Mouse (Mus musculus) hindbrain, postnatal 0 days (tissue): Measurements from ENCODE around the gene Dusp28. TPM values are rescaled to one million over a fixed set of nuclear protein-coding genes. Genes with fewer than 3 reads are reported as not detected.

Experiments used
- ATAC-seq: fragments of 200-750 bp; cut with Nextera tagmentation; 2 replicates; pipeline ENCODE4 v1.8.0; 2017; ENCODE audit warnings: mild to moderate bottlenecking, moderate TSS enrichment, moderate library complexity
- DNase-seq: peaks from one replicate; pipeline ENCODE4 v3.0.0-alpha.2; 2015; ENCODE audit warnings: low spot score
- H3K27ac ChIP-seq: fragments of 300-500 bp; sonication (generic); 2 replicates; pipeline ENCODE4 v1.5.1; 2014; ENCODE audit warnings: mild to moderate bottlenecking
- H3K27me3 ChIP-seq: fragments of 300-500 bp; sonication (generic); 2 replicates; pipeline ENCODE4 v1.6.1; 2014; ENCODE audit warnings: low read length, mixed read lengths; ENCODE audit not compliant: insufficient read depth
- H3K36me3 ChIP-seq: fragments of 300-500 bp; sonication (generic); 2 replicates; pipeline ENCODE4 v1.6.1; 2014; ENCODE audit warnings: low read length, mixed read lengths; ENCODE audit not compliant: insufficient read depth
- H3K4me1 ChIP-seq: fragments of 300-500 bp; sonication (generic); 2 replicates; pipeline ENCODE4 v1.6.1; 2014; ENCODE audit warnings: antibody characterized with exemption, low read length, mixed read lengths; ENCODE audit not compliant: insufficient read depth
- H3K4me2 ChIP-seq: fragments of 300-500 bp; sonication (generic); 2 replicates; pipeline ENCODE4 v1.6.1; 2014; ENCODE audit warnings: low read depth, mild to moderate bottlenecking, low read length, moderate library complexity, mixed read lengths
- H3K4me3 ChIP-seq: fragments of 300-500 bp; sonication (generic); 2 replicates; pipeline ENCODE4 v1.5.1; 2014; ENCODE audit warnings: low read length
- H3K9ac ChIP-seq: fragments of 300-500 bp; sonication (generic); replicated peaks from 2 replicates; pipeline ENCODE4 v1.6.1; 2014; ENCODE audit warnings: mild to moderate bottlenecking, low read length, moderate library complexity, mixed read lengths
- H3K9me3 ChIP-seq: fragments of 300-500 bp; sonication (generic); 2 replicates; pipeline ENCODE4 v1.6.1; 2016; ENCODE audit warnings: low read length, mixed read lengths
- CTCF ChIP-seq: IDR thresholded peaks from 2 replicates; pipeline ENCODE4 v1.5.1; 2016; ENCODE audit warnings: antibody characterized with exemption, control low read depth, low read depth
- WGBS: fragments of 180-500 bp; shearing (Covaris S2); extraction: QIAGEN DNeasy Blood & Tissue Kit; methylation state at CpG from one replicate; pipeline ENCODE4 v1.1.7; 2014; 5-methylcytosine and 5-hydroxymethylcytosine counted together
- polyA plus RNA-seq: library from polyadenylated mRNA; unstranded; fragments of >200 nt; fragmentation: Nextera tagmentation; extraction: Ambion mirVana; gene quantifications from 2 replicates; pipeline ENCODE4 v1.2.1, GENCODE M21; 2015
- total RNA-seq: library from RNA; depleted of rRNA; stranded (reverse); fragments of >200 nt; gene quantifications from 2 replicates; pipeline ENCODE4 v1.2.3, GENCODE M21; 2014

Dusp28 gene
- total and polyA plus RNA-seq, 2 experiments from 2014 or later = 21.9 to 25.2 TPM

DNA sequence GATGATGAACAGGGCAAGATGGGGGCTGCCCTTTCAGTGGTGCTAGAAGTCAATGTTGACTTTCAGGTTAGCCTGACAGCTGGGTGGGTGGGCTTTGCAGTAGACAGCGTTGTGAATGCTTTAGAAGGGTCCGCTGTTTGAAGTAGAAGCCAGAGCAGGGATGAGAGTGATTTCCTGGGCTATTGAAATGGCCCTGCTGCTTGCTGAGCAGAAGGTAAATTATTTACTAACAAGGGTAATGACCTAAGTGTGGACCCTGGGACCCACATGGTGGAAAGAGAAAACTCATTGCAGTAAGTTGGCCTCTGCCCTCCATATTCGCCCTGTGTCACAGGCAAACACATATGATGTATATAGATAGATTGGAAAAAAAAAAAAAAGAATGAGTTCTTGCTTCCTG lies 29.7 kb downstream of the Dusp28 start:
- 69% methylated on average over 3 of the region's 3 CpGs for WGBS
- Histone ChIP-seq H3K9me3 (no peaks in the 10 kb centered on the region), H3K9ac (0 out of 2 replicates have a peak overlapping the region, but pooled peaks have one; percentile 78), H3K4me3 (0 out of 2 replicates have a peak overlapping the region, but pooled peaks have one; percentile 79), H3K4me2 (peak overlapping the region; percentile 83), H3K4me1 (peaks cover 15% of the 10 kb centered on the region; the same call in 1 of the 2 replicates), H3K36me3 (peaks cover 24% of the 10 kb centered on the region), H3K27ac (no peak overlapping the region), H3K27me3 (no peaks in the 10 kb centered on the region)
- ATAC-seq (no peak), DNase-seq (no peak)
- TF ChIP-seq CTCF = no peak

DNA sequence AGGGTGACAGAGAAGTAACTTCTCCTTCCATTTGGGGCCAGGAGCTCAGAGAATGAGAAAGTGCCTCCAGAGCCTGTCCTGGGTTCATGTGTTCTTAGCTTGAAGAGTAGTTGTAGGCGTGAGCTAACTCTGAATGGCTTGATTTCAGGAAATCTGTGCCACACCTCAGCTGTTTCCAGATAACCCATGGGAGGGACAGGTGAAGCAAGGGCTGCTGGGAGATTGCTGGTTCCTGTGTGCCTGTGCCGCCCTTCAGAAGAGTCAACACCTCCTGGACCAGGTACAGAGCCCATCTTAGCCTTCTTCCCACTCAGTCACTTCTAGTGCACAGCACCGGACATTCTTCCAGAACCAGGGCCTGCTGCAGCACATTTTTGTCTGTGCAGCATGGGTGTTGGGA lies 31.0 kb downstream of the Dusp28 start:
- H3K27ac ChIP-seq = no peak overlapping the region
- H3K9me3 ChIP-seq = no peaks in the 10 kb centered on the region
- no peak overlapping the region for H3K9ac ChIP-seq
- H3K4me2 ChIP-seq = no peak overlapping the region
- peaks cover 29% of the 10 kb centered on the region for H3K36me3 ChIP-seq
- TF ChIP-seq CTCF = no peak
- peaks cover 15% of the 10 kb centered on the region; the same call in 1 of the 2 replicates for H3K4me1 ChIP-seq
- no peak overlapping the region for H3K4me3 ChIP-seq
- no peak for ATAC-seq
- no peak for DNase-seq
- no peaks in the 10 kb centered on the region for H3K27me3 ChIP-seq
- 96% methylated on average over 3 of the region's 3 CpGs for WGBS

DNA sequence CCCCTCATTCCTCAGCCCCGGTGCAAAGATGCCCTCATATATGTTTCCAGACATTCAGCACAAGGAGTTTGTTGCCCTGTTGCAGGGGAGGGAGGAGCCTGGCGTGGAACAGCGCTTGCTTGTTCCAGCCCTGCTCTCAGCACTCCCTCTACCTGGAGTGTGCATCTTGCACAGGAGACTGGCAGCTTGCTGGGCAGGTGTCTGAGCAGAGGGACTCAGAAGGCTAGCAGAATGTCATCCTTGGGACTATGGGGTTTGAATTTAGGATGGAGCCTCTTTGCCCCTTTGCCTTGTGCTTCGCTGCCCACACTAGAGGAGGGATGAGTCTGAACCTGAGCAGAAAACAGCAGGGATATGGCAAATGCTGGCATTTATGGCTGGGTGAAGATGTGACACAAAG lies 33.0 kb downstream of the Dusp28 start:
- H3K27ac ChIP-seq = no peak overlapping the region
- no peak overlapping the region for H3K4me2 ChIP-seq
- peaks cover 10% of the 10 kb centered on the region; the same call in 1 of the 2 replicates for H3K4me1 ChIP-seq
- peaks cover 48% of the 10 kb centered on the region for H3K36me3 ChIP-seq
- 96% methylated on average over 4 of the region's 4 CpGs for WGBS
- TF ChIP-seq CTCF = no peak
- H3K4me3 ChIP-seq = no peak overlapping the region
- H3K27me3 ChIP-seq = no peaks in the 10 kb centered on the region
- ATAC-seq (no peak), DNase-seq (no peak)
- H3K9me3 ChIP-seq = no peaks in the 10 kb centered on the region
- no peak overlapping the region for H3K9ac ChIP-seq

DNA sequence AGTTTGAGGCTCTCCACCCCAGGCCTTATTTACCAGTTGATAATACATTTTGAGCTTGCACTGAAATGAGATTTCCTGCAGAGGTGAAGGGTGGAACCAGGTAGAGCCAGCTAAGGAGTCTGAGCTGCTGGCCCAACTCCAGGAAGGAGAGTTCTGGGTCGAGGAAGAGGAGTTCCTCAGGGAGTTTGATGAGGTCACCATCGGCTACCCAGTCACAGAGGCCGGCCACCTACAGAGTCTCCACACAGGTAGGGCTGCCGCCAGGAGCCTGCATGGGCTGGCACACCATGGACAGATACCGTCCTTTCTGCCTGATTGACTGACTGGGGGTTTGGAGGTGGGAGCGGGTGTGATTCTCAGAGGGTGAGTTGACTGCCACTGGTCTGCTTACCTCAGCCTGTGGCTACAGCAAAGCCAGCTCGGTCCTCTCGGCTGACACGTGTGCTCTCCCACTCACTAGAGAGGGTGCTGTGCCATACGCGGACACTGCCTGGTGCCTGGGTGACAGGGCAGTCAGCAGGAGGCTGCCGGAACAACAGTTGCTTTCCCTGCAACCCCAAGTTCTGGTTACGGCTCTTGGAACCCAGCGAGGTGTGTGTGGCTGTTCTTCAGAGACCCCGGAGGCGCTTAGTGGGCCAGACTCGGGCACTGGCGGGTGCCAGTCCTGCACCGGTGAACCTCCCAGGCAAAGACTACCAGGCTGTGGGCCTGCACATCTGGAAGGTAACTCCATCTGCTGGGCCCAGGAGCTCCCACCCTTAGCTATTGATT lies 36.6 kb downstream of the Dusp28 start:
- ATAC-seq (no peak), DNase-seq (no peak)
- WGBS = 92% methylated on average over 19 of the region's 19 CpGs

DNA sequence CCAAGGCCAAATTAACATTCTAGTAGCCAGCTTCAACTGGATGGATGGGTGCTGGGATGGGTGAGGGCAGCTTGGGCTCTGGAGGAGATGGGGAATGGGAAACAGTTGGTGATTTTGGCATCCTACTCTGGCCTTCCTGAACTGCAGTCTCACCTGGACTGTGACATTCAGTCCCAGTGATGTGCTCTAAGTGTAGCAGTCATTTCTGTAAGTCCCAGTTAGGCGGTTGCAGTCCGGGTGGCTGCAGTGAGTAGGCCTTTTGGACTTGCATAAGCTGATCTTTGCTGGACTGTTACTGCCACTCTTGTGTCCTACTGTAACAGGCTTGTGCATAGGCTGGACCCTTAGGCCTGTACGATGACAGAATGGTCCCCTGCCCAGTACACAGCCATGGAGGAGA lies 41.2 kb downstream of the Dusp28 start:
- Histone ChIP-seq H3K27me3 (no peaks in the 10 kb centered on the region), H3K36me3 (peaks cover 54% of the 10 kb centered on the region), H3K9ac (no peak overlapping the region), H3K4me2 (no peak overlapping the region), H3K27ac (no peak overlapping the region), H3K4me1 (no peaks in the 10 kb centered on the region), H3K9me3 (no peaks in the 10 kb centered on the region), H3K4me3 (no peak overlapping the region)
- no peak for TF ChIP-seq CTCF
- 98% methylated on average over 3 of the region's 3 CpGs for WGBS
- ATAC-seq (no peak), DNase-seq (no peak)

More for the DNA sequence above, 36.6 kb downstream of the Dusp28 start:
- Histone ChIP-seq H3K9me3 (no peaks in the 10 kb centered on the region), H3K27me3 (no peaks in the 10 kb centered on the region), H3K9ac (no peak overlapping the region), H3K4me3 (no peak overlapping the region), H3K4me2 (no peak overlapping the region), H3K4me1 (no peaks in the 10 kb centered on the region), H3K36me3 (peaks cover 76% of the 10 kb centered on the region), H3K27ac (no peak overlapping the region)
- TF ChIP-seq CTCF = no peak

DNA sequence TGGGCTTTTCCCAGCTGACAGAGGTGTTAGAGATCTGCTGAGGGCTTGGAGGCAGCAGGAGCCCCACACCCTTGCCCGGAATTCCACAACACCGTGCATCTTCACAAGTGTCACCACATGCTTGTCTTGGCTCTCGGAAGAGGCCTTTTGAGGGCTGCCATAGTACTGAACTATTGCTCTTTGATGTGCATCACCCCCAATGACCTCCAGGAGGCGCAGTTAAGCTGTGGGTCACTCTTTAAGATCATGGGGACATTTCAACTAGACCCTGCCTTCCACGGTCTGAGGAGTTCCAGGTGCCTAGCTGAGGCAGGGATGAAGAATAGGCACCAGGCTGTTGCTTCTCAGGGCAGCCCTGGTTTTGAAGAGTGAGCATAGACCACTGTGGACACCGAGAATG lies 42.6 kb downstream of the Dusp28 start:
- H3K4me2 ChIP-seq = no peak overlapping the region
- peak; percentile 27 for DNase-seq
- peak; percentile 22; the same call in 1 of the 2 replicates for ATAC-seq
- H3K36me3 ChIP-seq = peaks cover 40% of the 10 kb centered on the region
- H3K27ac ChIP-seq = no peak overlapping the region
- 67% methylated on average over 6 of the region's 6 CpGs for WGBS
- no peaks in the 10 kb centered on the region for H3K27me3 ChIP-seq
- peak; percentile 61 for TF ChIP-seq CTCF
- H3K4me3 ChIP-seq = no peak overlapping the region
- no peak overlapping the region for H3K9ac ChIP-seq
- no peaks in the 10 kb centered on the region for H3K4me1 ChIP-seq
- H3K9me3 ChIP-seq = no peaks in the 10 kb centered on the region

DNA sequence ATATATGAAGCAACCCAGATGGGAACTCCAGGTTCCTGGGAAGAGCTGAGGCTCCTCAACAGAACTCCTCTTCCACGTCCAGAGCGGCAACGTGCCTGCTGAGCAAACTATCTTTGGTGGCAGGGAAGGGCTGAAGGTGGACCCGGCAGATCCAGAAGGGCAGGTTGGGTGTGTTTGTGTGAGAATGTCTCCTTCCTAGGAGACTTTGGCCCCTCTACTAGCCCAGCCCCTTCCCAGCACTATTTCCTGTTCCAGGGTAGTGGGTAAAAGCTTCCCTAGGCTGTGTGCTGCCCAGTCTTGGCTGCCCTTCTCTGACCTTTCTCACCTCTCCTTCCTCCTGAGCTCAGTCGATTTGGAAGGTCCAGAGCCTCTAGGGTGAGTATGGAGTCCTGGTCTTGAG lies 43.8 kb downstream of the Dusp28 start, which contains the start of gene Gpr35:
TSS of gene Gpr35 (plus strand) at position 259 of the 400 bp plus-strand sequence.
- no peak for TF ChIP-seq CTCF
- H3K27ac ChIP-seq = no peak within 1 kb of the TSS
- no peak within 1 kb of the TSS for H3K9ac ChIP-seq
- 87% methylated on average over 5 of the region's 5 CpGs for WGBS
- no peaks in the 10 kb centered on the region for H3K27me3 ChIP-seq
- no peak within 1 kb of the TSS for H3K4me2 ChIP-seq
- no peak for ATAC-seq
- H3K4me1 ChIP-seq = no peaks in the 10 kb centered on the region
- no peaks in the 10 kb centered on the region for H3K9me3 ChIP-seq
- no peak for DNase-seq
- H3K36me3 ChIP-seq = peaks cover 28% of the 10 kb centered on the region
- no peak within 1 kb of the TSS for H3K4me3 ChIP-seq
